Mouse (Mus musculus) gastrocnemius, adult 2 months (tissue): ENCODE measurements around the gene Ppbp. TPM values are rescaled to one million over a fixed set of nuclear protein-coding genes. Genes with fewer than 3 reads are reported as not detected.

Experiments used
- DNase-seq: peaks from one replicate; pipeline ENCODE4 v3.0.0; 2022
- H3K27ac ChIP-seq: fragments of 200-600 bp; 2 replicates; pipeline ENCODE4 v1.8.1; 2022; ENCODE audit warnings: mild to moderate bottlenecking
- H3K4me3 ChIP-seq: fragments of 200-600 bp; 2 replicates; pipeline ENCODE4 v1.8.1; 2022; ENCODE audit warnings: mild to moderate bottlenecking, moderate library complexity
- CTCF ChIP-seq: fragments of 200-600 bp; IDR thresholded peaks from 2 replicates; pipeline ENCODE4 v1.8.1; 2022; ENCODE audit warnings: antibody characterized with exemption, mild to moderate bottlenecking, moderate library complexity
- intact Hi-C: fragments of 180-260 bp; cut with DNase I; formaldehyde crosslinking; loops from one replicate; pipeline ENCODE4 v1.15.1; 2025
- total RNA-seq, 2 experiments: library from RNA; stranded (reverse); gene quantifications; 2 replicates each; pipeline ENCODE4 v1.2.3; 2021

The Ppbp gene
- total RNA-seq, 2 experiments from 2014 or later, result 0.54 TPM; not detected in 1

DNA sequence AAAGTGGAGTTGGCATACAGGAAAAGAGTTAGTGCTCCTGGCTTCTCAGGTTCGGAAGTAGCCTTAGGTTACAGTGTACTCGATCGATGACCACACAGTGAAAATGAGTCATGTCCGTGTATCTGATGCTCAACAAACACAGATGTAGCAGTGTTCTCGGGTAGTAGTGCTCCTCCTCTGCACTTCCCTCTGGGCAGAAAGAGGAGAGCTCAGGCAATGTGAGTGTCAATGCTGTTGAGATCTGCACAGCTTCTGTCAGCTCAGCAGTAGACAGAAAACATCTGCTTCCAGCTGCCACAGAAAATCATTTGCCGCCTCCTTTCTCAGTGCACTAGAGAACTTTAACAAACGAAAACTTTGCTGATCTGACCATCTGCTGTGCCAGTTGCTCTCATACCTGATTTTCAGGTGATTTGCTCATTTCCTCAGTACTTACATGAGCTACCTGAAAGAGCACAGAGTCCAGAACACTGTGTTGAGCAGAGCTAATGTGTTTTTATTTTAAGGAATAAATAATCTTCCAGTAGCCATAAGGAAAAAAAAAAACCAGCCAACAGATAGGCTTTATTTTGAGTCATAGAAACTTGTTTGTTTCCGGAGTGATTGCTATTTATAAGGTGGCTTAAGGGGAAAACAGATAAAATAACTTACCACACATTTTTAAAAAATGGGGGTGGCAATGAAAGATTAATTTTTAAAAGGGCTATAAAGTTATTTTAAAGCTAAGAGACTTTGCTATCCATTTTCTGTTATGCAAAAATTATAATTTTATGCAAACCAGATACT lies 2.3 kb upstream of the Ppbp start:
- no peak for DNase-seq
- intact Hi-C loops, result no loop called here
- Histone ChIP-seq H3K4me3 (no peak overlapping the region), H3K27ac (no peak overlapping the region)
- no peak for TF ChIP-seq CTCF

- Histone ChIP-seq H3K4me3 (no peak overlapping the region), H3K27ac (peak overlapping the region; percentile 43; the same call in 1 of the 2 replicates)
- DNase-seq, result no peak
- no peak for TF ChIP-seq CTCF
- intact Hi-C loops, result no loop called here
Observed at GRCm38 (mm10) chr5:90771369-90771768, 3.1 kb downstream of the Ppbp start.

DNA sequence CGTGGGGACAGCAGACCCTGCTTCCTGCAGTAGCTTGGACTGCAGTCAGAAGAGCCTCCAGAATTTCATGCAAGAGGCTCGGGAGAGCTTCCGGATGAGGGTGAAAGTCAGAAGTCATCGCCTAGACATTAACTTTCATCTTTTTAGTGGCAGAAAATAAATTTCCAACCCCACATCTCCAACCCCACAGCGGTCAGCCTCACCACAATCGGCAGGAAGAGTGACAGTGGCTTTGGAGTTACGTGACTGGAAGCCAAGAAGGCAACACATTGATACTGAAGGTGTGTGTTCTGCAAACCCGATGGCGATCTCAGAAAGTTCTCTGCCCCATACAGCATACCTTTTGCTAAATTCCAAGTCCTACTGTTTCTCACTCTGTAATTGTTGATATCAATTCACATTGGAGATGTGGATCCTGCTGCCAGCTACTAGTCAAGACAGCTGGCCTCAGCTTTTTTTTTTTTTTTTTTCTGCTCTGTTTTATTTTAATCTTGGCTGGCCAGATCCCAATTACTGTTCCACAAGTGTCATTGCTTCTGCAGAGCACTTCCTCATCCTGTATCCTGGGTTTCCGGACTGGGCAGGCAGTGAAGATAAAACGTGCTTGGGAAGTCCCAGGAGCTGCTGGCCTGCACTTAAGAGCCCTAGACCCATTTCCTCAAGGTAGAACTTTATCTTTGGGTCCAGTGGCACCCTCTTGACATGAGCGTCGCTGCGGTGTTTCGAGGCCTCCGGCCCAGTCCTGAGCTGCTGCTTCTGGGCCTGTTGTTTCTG lies 3.7 kb downstream of the Ppbp start, which contains the start of gene Pf4:
Gene Pf4 (plus strand): TSS at position 556 of the 774 bp plus-strand sequence.
- no peak for DNase-seq
- peak within 1 kb of the TSS; percentile 45 for H3K4me3 ChIP-seq
- H3K27ac ChIP-seq, result peak within 1 kb of the TSS; percentile 49
- intact Hi-C loops, result no loop called here
- TF ChIP-seq CTCF, result no peak

DNA sequence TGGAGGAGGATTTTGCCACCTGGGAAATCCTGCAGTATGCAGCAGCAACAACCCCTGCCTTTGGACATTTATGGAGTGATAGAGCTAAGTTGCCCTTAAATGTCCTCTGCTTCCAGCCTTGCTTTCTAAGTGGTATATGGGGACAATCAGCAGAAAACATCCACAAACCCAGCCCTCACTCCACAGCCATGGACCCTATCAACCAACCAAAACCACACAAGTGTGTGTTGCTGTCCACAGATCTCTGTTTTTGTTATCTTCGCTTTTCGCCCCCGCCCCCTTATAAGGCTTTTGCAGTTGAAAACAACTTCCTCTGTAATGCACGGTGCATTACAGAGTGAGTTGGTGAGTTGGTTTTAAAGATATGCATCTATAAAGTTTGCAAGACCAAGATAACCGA lies 7.2 kb downstream of the Ppbp start:
- intact Hi-C loops, result no loop called here
- Histone ChIP-seq H3K27ac (no peak overlapping the region), H3K4me3 (no peak overlapping the region)
- no peak for TF ChIP-seq CTCF
- no peak for DNase-seq

DNA sequence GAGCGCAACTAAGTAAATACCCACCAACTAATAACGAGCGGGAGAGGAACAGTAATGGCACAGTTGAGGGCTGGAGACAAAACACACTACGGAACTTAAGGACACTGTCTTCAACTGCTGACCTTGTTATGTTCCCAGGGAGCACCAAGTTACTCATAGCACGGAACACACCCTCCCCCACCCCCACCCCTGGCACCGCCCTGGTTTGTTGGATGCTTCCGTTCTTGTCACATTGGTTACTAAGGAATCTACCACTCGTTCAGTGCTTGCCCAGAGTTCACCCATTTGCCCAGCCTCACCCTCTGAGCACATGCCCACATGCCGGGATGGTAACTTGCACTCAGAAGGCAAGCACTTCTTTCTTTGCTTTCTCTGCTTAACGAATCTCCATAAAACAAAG lies 9.3 kb downstream of the Ppbp start:
- no peak for DNase-seq
- Histone ChIP-seq H3K4me3 (no peak overlapping the region), H3K27ac (no peak overlapping the region)
- TF ChIP-seq CTCF, result no peak
- intact Hi-C loops, result no loop called here

DNA sequence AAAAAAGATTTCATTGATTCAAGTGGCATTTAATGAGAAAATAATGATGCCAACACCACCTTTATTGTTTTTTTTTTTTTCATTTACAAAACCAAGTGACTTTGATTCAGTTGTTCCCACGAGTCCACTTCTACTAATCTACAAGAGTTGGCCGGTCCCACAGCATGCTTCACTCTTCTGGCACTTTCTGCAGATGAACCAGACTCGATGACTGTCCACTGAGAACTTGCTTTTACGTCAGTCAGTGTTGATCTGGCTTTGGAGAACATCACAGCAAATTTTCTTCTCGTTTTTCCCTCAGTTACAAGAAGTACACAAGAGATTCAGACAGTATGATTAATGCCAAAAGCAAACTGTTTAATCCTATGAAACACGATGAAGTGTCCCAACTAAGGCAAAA lies 10.5 kb downstream of the Ppbp start:
- TF ChIP-seq CTCF, result no peak
- peak; percentile 31 for DNase-seq
- Histone ChIP-seq H3K27ac (no peak overlapping the region), H3K4me3 (no peak overlapping the region)
- intact Hi-C loops, result no loop called here

- Histone ChIP-seq H3K27ac (no peak overlapping the region), H3K4me3 (no peak overlapping the region)
- intact Hi-C loops, result no loop called here
- no peak for TF ChIP-seq CTCF
- no peak for DNase-seq
Observed at GRCm38 (mm10) chr5:90783697-90784096, 15.4 kb downstream of the Ppbp start.

DNA sequence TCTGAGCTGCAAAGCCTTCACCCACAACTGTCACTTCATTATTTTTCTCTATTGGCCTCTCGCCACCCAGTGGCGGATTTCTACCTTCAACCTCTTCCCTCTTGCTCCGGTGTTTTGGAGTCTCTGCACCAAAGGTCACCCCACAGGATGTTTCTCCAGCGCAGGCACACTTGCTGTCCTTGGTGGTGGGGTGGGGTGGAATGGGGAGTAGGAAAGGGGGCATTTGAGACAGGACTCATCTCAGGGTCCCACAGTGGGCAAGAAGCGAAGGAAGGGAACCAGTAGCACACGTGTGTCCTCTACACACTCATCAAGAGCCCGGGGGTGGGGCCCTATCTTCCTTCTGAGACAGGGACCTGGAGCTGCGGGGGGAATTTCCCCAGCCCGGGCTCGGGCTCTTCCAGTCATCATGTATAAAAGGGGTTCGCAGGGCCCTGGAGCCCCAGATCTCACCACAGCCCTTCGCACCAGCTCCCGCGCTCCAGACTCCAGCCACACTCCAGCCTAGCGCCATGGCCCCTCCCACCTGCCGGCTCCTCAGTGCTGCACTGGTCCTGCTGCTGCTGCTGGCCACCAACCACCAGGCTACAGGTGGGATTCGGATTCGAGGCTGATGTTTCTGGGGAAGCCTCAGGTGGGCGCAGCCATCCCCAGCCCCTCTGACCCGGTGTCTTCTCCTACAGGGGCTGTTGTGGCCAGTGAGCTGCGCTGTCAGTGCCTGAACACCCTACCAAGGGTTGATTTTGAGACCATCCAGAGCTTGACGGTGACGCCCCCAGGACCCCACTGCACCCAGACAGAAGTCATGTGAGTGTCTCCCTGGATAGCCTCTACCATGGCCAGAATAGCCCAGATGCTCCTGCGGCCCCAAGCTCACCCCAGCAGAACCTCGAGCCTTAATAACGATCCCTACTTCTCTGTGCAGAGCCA lies 17.6 kb downstream of the Ppbp start, which contains the start of gene Cxcl3:
Gene Cxcl3 (plus strand): TSS at position 445 of the 930 bp plus-strand sequence.
- peak; percentile 9; the same call in 1 of the 2 replicates for TF ChIP-seq CTCF
- H3K4me3 ChIP-seq, result peak within 1 kb of the TSS; percentile 32; the same call in 1 of the 2 replicates
- no peak for DNase-seq
- H3K27ac ChIP-seq, result no peak within 1 kb of the TSS
- intact Hi-C loops, result loop anchor here (5.0 kb wide), 1 partner anchor 124 kb away; no protein-coding TSS in a partner anchor

- intact Hi-C loops, result loop anchor here (5.0 kb wide), 1 partner anchor 126 kb away; no protein-coding TSS in a partner anchor
- Histone ChIP-seq H3K4me3 (no peak overlapping the region), H3K27ac (no peak overlapping the region)
- no peak for DNase-seq
- peak; percentile 39; the same call in 1 of the 2 replicates for TF ChIP-seq CTCF
Observed at GRCm38 (mm10) chr5:90788114-90788513, 19.8 kb downstream of the Ppbp start.

DNA sequence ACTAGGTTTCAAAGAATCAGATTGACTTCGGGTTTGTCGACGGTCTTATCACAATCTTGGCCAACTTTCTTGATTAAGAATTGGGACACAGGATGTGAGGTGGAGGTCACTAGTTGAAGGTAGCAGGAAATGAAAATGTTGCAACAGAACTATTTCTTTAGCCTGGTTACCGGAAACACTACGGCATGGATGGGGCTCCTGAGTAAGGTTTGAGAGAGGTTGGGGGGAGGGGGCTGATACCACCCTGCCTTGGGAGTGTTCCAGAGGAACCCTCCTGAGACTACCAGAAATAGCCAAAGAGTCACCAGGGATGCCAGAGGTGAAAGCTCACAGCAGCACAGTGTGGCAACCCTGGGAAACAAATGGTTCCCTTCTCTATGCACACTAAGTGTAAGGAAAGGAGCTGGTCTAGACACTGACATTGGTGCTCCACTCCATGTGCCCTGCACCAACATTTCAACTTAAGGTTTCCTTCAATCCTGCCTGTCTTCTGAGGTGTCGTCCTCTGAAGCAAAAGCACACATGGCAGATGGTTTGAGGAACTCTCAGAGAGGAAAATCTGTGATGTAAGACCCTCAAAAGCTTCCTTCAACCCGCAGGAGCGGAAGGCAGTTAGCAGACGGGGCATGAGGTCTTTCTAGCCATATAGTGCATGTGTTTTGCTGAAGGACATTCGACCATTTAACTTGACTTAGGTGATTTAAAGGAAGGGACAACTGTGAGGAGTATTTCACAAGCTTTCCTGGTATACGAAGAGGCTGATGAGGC lies 21.2 kb downstream of the Ppbp start:
- no peak for TF ChIP-seq CTCF
- DNase-seq, result no peak
- intact Hi-C loops, result loop anchor here (5.0 kb wide), 1 partner anchor 127 kb away; no protein-coding TSS in a partner anchor
- Histone ChIP-seq H3K4me3 (no peak overlapping the region), H3K27ac (no peak overlapping the region)

- Histone ChIP-seq H3K27ac (no peak overlapping the region), H3K4me3 (no peak overlapping the region)
- TF ChIP-seq CTCF, result no peak
- no peak for DNase-seq
- intact Hi-C loops, result no loop called here
Observed at GRCm38 (mm10) chr5:90790074-90790502, 21.8 kb downstream of the Ppbp start.
